Mouse (Mus musculus) heart, embryonic 12.5 days (tissue): ENCODE measurements around the gene AW822073. TPM values are rescaled to one million over a fixed set of nuclear protein-coding genes. Genes with fewer than 3 reads are reported as not detected.

Experiments used
- polyA plus RNA-seq: library from polyadenylated mRNA; unstranded; fragments of >200 nt; fragmentation: Nextera tagmentation; extraction: Ambion mirVana; gene quantifications from 2 replicates; pipeline ENCODE4 v1.2.1, GENCODE M21; 2016

AW822073 gene
- polyA plus RNA-seq, 1 experiment from 2014 or later = not detected

Other genes starting within 250 kb of the AW822073 start
- gene Duxf3, start 7.7 kb upstream of the AW822073 start, polyA plus RNA-seq = not detected in 2 replicates
- not detected in 2 replicates for gene Gm4981, start 11.8 kb upstream of the AW822073 start, polyA plus RNA-seq
- 47.5 and 52.8 TPM in 2 replicates for gene Gcc2, start 30.6 kb upstream of the AW822073 start, polyA plus RNA-seq
- gene Lims1, start 98.5 kb upstream of the AW822073 start, polyA plus RNA-seq = 160 and 161 TPM in 2 replicates
- 25.6 and 25.8 TPM in 2 replicates for gene Ranbp2, start 222.0 kb upstream of the AW822073 start, polyA plus RNA-seq